Mouse (Mus musculus) heart, adult 18-20 months (tissue): Measurements from ENCODE around the gene Tbc1d19. TPM values are rescaled to one million over a fixed set of nuclear protein-coding genes. Genes with fewer than 3 reads are reported as not detected.

Experiments used
- DNase-seq, 2 experiments: peaks; one replicate each; pipeline ENCODE4 v3.0.0; 2021 to 2022; ENCODE audit warnings: mixed read lengths in 1 of 2
- total RNA-seq, 2 experiments: library from RNA; stranded (reverse); gene quantifications; 2 replicates each; pipeline ENCODE4 v1.2.3; 2021

Gene Tbc1d19
- total RNA-seq, 2 experiments from 2014 or later, result 17.2 to 18.5 TPM

GRCm38 (mm10) chr5:53909201-53909600 lies 99.8 kb downstream of the Tbc1d19 start:
- no peak for DNase-seq

- DNase-seq, result no peak
Measured at GRCm38 (mm10) chr5:53920416-53920815, 111.0 kb downstream of the Tbc1d19 start.

- no peak for DNase-seq
Measured at GRCm38 (mm10) chr5:53922149-53922904, 112.9 kb downstream of the Tbc1d19 start.

GRCm38 (mm10) chr5:53924005-53924404 lies 114.6 kb downstream of the Tbc1d19 start:
- DNase-seq, result no peak

- DNase-seq, result no peak
Measured at GRCm38 (mm10) chr5:53926301-53926855, 117.0 kb downstream of the Tbc1d19 start.

DNA sequence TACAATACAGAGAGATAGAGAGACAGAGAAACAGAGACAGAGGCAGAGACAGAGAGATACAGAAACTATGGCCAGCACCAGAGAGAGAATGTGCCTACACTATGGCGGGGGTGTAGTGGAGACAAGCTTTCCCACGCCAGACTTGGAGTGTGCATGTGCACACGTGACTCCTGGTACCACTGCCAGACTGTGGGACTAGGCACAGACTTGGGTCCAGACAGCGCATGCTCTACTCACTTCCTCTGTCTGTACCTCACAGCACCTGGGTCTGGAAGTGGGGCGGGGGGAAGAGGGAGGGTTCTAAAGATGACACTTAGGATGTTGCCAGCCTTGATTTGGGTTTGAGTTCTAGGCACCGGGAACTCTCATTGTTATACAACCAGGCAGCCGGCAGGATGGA lies 118.5 kb downstream of the Tbc1d19 start:
- no peak for DNase-seq

DNA sequence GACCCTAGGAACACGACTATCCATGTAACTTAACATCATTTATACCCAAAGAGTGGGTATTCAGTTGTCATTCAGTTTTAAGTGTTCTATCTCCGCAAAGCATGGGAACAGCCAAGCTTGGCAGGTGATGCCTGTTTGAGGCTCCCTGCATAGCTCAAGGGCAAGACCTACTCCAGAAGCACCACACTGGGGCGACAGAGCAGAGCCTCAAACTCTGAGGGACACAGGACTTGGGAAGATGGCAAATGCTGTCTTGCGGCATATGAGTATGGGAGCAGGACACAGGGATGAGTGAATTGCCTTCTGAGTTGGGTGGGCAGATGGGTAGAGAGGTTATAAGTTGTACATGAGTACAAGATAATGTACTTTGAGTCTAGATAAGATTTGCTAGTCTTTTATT lies 119.1 kb downstream of the Tbc1d19 start:
- no peak for DNase-seq

DNA sequence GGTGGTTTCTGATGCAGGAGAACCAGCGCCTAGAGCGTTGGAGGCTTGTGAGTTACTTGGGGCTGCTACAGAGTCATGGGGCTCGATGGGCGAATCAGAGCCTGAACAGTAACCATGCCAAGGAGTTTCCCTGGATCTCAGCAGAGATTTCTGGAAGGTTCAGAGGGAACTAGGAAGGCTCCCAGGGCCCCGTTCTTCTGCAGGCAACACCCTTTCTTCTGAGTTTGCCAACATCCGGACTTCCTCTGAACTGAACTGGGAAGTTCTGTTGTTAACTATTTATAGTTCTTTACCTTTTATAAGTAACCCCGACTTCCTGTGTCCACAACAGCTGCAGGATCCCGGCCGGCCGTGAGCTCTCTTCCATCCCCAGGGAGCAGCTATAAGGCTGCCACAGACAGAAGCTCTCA lies 119.8 kb downstream of the Tbc1d19 start:
- peak; percentile 62 to 78 for DNase-seq

DNA sequence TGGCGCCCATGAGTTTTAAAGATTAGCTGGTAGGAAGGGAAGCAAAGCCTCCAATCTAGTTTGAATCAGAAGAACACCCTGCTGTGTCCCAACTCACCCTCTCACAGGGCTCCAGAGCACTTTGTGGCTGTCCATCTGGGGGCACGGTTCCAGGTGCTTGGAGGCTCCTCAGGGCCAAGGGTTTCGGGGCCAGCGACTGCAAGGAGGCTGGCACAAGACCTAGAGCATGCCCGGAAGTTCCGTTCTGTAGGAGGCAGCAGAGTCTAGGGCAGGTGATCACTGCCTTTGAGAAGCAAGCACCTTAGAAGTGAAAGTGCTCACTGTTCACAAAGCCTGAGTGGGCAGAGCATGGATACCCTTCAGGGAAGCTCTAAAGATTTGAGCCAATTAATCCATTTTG lies 120.4 kb downstream of the Tbc1d19 start:
- no peak for DNase-seq

- no peak for DNase-seq
Measured at GRCm38 (mm10) chr5:53931011-53931410, 121.6 kb downstream of the Tbc1d19 start.

GRCm38 (mm10) chr5:53933628-53934027 lies 124.2 kb downstream of the Tbc1d19 start:
- DNase-seq, result peak; percentile 88 to 91

DNA sequence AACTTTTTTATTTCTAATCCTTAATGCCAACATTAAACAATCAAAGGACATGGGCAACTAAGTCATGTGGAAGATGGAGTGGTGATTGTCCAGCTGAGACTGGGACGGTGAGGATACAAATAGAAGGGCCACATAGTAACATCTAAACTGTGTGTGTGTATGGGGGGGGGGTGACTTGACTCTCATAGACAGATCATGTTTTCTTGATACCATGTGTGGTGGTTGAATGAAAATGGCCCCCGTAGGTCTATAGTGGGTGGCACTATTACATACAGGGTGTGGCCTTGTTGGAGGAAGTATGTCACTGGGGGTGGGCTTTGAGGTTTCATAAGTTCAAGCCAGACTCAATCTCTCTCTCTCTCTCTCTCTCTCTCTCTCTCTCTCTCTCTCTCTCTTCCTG lies 124.6 kb downstream of the Tbc1d19 start:
- DNase-seq, result no peak

- no peak for DNase-seq
Measured at GRCm38 (mm10) chr5:53934826-53935225, 125.4 kb downstream of the Tbc1d19 start.

DNA sequence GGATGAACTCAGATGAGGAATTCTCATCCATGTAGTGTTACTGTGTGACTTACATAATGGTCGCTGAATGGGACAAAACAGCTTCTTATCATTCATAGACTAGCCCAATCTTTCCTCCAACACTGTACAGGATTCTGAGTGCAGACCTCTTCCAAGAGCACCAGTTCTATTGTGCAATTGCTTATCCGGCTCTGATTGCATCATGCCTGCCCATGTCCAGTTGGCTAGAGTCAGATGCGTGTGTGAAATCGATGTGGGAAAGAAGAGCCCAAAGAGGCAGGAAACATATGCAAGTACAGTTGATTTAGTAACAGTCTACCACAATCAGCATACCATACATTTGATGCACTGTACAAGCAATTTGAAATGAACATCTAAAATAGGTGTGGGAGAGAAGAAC lies 127.8 kb downstream of the Tbc1d19 start:
- peak; percentile 69 to 83 for DNase-seq

- no peak for DNase-seq
Measured at GRCm38 (mm10) chr5:53939026-53939425, 129.6 kb downstream of the Tbc1d19 start.

GRCm38 (mm10) chr5:53941322-53942024 lies 132.1 kb downstream of the Tbc1d19 start:
- DNase-seq, result no peak

- no peak for DNase-seq
Measured at GRCm38 (mm10) chr5:53942332-53942731, 132.9 kb downstream of the Tbc1d19 start.

GRCm38 (mm10) chr5:53943321-53943857 lies 134.0 kb downstream of the Tbc1d19 start:
- no peak for DNase-seq

- no peak for DNase-seq
Measured at GRCm38 (mm10) chr5:53946747-53947146, 137.3 kb downstream of the Tbc1d19 start.

- DNase-seq, result peak in 1 of 2 experiments; percentile 50
Measured at GRCm38 (mm10) chr5:53947549-53948183, 138.3 kb downstream of the Tbc1d19 start.

DNA sequence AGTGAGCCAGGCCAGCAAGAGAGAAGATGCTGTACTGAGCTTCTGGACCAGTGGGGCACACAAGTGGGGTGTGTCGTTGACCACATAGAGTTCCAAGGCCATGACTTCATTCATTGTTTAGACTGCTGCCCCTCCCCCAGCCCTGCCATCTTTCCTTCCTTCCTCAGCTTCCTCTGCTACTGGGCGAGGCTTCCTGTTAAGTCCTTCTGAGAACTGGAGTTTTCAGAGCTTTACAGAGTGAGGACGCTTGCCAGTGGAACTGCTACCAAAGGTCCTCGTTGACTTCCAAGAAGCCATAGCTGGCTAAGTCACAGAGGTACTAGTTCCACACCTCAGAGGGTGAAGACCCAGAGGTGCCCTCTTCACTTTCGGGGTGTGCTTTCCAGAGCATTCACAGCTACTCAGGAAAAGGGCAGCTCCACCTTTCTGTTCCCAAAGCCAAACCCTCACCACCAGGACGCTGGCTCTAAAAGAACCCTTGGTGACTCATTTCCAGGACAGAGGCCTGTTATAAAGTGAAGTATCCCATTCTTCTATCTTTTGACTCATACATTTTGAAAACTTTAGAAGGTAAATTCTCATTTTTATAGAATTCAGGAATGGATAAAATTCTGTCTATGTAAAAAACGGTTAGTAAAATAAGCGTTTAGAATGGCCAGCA lies 139.3 kb downstream of the Tbc1d19 start:
- peak; percentile 77 to 91 for DNase-seq

- DNase-seq, result peak; percentile 53 to 86
Measured at GRCm38 (mm10) chr5:53950189-53950588, 140.8 kb downstream of the Tbc1d19 start.
